Mouse (Mus musculus): ENCODE data around the gene Epb41. TPM values are rescaled to one million over a fixed set of nuclear protein-coding genes. Genes with fewer than 3 reads are reported as not detected.
A peak's percentile ranks its signal among the peaks of the same experiment; 100 is the strongest.

The Epb41 gene
- polyA plus RNA-seq, 1 experiment from 2014 or later = 48.1 TPM

DNA sequence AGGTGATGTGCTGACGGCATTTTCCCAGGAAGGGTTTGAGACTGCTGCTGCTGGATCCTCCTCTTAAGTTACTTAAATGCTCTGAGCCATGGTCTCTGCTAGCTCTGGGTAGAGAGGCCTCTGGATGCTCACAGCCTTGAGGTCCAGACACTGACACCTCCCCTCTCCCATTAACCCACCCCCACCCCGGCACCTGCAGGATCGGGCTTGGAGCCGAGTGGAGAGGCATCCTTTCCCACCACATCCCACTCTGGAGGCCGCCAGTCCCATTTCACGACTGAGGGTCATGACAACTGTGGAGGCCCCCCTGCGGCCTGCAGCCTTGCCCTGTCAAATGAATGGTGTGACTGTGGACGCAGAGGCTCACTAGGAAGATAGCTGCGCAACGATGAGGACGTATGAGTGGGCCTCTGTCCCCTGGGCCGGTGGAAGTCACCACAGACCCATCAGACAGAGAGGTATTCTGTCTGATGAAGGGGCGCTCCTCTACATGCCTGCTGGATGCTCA lies 159.2 kb downstream of the Epb41 start:
- Histone ChIP-seq H3K27me3 (replicated peaks) (peaks cover 67% of the 10 kb centered on the region), H3K9me3 (replicated peaks) (no peaks in the 10 kb centered on the region), H3K4me2 (peak overlapping the region; percentile 53), H3K9ac (replicated peaks) (0 out of 2 replicates have a peak overlapping the region, but pooled peaks have one; percentile 15), H3K36me3 (no peaks in the 10 kb centered on the region), H3K4me1 (peaks cover 58% of the 10 kb centered on the region), H3K4me3 (replicated peaks) (0 out of 2 replicates have a peak overlapping the region, but pooled peaks have one; percentile 26), H3K27ac (replicated peaks) (no peak overlapping the region)
- peak; percentile 9; the same call in 1 of the 2 replicates for ATAC-seq (ENCODE audit: low FRiP score)
- 19% methylated on average over 13 of the region's 13 CpGs for WGBS

DNA sequence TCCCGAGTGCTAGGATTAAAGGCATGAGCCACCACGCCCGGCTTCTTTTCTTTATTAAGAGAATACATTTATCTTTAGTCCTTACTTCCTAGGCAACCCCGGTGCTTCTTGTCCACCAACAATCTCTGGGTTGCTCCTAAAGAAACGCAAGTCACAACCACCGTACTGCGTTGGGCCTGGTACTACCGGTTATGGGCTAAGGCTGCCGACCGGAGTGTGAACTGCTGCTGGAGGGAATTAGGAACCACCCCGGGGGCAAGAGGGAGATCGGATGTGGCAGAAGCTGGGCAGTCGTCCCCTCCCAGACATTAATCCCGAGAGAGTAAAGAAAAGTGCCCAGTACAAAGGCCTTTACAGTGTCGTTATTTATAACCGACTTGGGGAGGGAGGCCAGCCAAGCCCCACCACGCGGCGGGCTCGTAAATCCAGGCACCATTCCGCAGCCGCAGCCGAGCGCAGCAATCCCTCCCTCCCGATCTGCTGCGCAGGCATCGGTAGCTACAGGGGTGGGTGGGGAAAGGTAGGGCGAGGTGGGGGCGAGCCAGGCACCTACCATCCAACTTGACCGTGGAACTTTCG lies 160.1 kb downstream of the Epb41 start:
- H3K9me3 ChIP-seq (replicated peaks) = no peaks in the 10 kb centered on the region
- H3K27me3 ChIP-seq (replicated peaks) = peaks cover 58% of the 10 kb centered on the region
- peak overlapping the region; percentile 15; the same call in 1 of the 2 replicates for H3K9ac ChIP-seq (replicated peaks)
- ATAC-seq (ENCODE audit: low FRiP score) = 0 out of 2 replicates have a peak, but pooled peaks have one; percentile 28
- no peaks in the 10 kb centered on the region for H3K36me3 ChIP-seq
- H3K4me3 ChIP-seq (replicated peaks) = peak overlapping the region; percentile 26
- peak overlapping the region; percentile 53 for H3K4me2 ChIP-seq
- H3K27ac ChIP-seq (replicated peaks) = no peak overlapping the region
- peaks cover 59% of the 10 kb centered on the region for H3K4me1 ChIP-seq
- WGBS = 2% methylated on average over 31 of the region's 31 CpGs

DNA sequence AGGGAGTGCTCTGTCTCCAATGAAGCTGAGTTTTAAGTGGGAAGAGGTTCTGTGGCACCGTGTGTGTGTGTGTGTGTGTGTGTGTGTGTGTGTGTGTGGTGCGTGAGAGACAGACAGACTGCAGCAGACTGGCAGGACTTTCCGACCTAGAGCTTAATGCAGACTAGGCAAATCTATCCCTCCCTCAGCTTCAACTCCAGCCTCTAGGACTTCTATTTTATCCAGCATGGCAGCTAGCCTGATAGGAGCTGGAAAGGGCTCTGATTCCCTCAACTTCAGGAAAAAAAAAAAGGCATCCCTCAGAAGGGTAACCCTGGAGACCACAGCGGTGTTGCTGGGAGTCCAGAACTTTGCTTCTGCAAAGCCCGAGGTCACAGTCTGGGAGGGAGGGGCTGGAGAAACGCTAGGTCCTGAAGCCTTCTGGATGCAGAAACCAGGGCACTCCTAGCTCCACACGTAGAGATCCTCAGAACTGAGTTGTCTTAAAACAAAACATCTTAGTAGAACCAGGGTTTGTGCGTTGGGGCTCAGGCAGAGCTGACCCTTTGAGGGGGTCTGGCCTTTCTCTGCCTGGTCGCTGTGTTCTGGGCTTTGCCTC lies 161.0 kb downstream of the Epb41 start:
- Histone ChIP-seq H3K36me3 (no peaks in the 10 kb centered on the region), H3K4me3 (replicated peaks) (no peak overlapping the region), H3K9me3 (replicated peaks) (no peaks in the 10 kb centered on the region), H3K9ac (replicated peaks) (no peak overlapping the region), H3K4me1 (peaks cover 50% of the 10 kb centered on the region), H3K27me3 (replicated peaks) (peaks cover 50% of the 10 kb centered on the region), H3K4me2 (no peak overlapping the region), H3K27ac (replicated peaks) (no peak overlapping the region)
- ATAC-seq (ENCODE audit: low FRiP score) = no peak
- WGBS = 12% methylated on average over 9 of the region's 9 CpGs

DNA sequence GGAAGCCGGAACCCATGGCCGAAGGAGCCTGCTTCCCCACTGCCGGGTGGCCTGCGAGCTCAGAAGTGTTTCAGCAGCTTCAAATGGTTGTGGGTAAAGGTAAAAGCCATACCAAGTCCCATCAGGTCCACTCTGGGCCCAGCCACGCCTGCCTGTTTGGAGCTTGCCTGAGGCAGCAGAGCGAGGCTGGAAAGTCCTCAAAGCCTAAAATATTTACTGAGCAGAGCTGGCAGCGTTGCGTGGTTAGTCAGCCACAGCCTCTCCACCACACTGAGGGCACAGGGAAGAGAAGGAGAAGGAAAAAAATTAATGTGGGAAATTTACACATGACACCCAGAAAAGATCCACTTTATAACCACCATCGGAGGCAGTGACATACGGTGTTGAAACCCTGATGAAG lies 161.6 kb downstream of the Epb41 start:
- no peak for ATAC-seq (ENCODE audit: low FRiP score)
- peaks cover 44% of the 10 kb centered on the region for H3K27me3 ChIP-seq (replicated peaks)
- no peaks in the 10 kb centered on the region for H3K36me3 ChIP-seq
- no peak overlapping the region for H3K4me2 ChIP-seq
- H3K27ac ChIP-seq (replicated peaks) = no peak overlapping the region
- peaks cover 45% of the 10 kb centered on the region for H3K4me1 ChIP-seq
- H3K4me3 ChIP-seq (replicated peaks) = no peak overlapping the region
- WGBS = 55% methylated on average over 10 of the region's 10 CpGs
- no peaks in the 10 kb centered on the region for H3K9me3 ChIP-seq (replicated peaks)
- H3K9ac ChIP-seq (replicated peaks) = no peak overlapping the region

GRCm38 (mm10) chr4:131911521-131911920 lies 163.6 kb downstream of the Epb41 start:
- no peak overlapping the region for H3K4me3 ChIP-seq (replicated peaks)
- H3K36me3 ChIP-seq = no peaks in the 10 kb centered on the region
- 59% methylated on average over 3 of the region's 5 CpGs for WGBS
- H3K9ac ChIP-seq (replicated peaks) = no peak overlapping the region
- ATAC-seq (ENCODE audit: low FRiP score) = no peak
- no peak overlapping the region for H3K27ac ChIP-seq (replicated peaks)
- H3K27me3 ChIP-seq (replicated peaks) = peaks cover 25% of the 10 kb centered on the region
- peaks cover 41% of the 10 kb centered on the region for H3K4me1 ChIP-seq
- H3K4me2 ChIP-seq = no peak overlapping the region
- no peaks in the 10 kb centered on the region for H3K9me3 ChIP-seq (replicated peaks)

- Histone ChIP-seq H3K27me3 (replicated peaks) (peaks cover 15% of the 10 kb centered on the region), H3K36me3 (no peaks in the 10 kb centered on the region), H3K4me1 (peaks cover 30% of the 10 kb centered on the region), H3K4me2 (peak overlapping the region; percentile 34), H3K9me3 (replicated peaks) (no peaks in the 10 kb centered on the region), H3K27ac (replicated peaks) (no peak overlapping the region), H3K4me3 (replicated peaks) (no peak overlapping the region), H3K9ac (replicated peaks) (no peak overlapping the region)
- no peak for ATAC-seq (ENCODE audit: low FRiP score)
- 13% methylated on average over 19 of the region's 21 CpGs for WGBS
Observed at GRCm38 (mm10) chr4:131910237-131910994, 164.7 kb downstream of the Epb41 start.

DNA sequence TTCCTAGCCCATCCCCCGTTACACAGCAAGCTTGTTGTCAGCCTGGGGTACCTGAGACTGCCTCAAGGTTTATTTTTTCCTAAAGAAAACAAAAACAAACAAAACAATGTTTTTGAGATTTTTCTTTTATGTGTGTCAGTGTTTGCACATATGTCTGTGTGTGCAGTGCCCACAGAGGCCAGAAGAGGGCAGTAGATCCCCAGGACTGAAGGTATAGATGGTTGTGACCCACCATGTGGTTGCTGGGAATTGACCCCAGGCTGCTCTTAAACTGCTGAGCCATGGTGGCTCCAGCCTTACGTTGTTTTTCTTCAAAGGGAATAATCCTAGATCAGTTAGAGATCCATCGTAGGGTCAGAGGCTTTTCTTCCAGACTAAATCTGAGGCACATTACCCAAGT lies 167.2 kb downstream of the Epb41 start:
- Histone ChIP-seq H3K9me3 (replicated peaks) (no peaks in the 10 kb centered on the region), H3K4me2 (no peak overlapping the region), H3K27ac (replicated peaks) (no peak overlapping the region), H3K4me3 (replicated peaks) (no peak overlapping the region), H3K36me3 (peaks cover 6% of the 10 kb centered on the region), H3K9ac (replicated peaks) (no peak overlapping the region), H3K4me1 (peaks cover 13% of the 10 kb centered on the region), H3K27me3 (replicated peaks) (peaks cover 6% of the 10 kb centered on the region)
- 92% methylated on average over 3 of the region's 3 CpGs for WGBS
- no peak for ATAC-seq (ENCODE audit: low FRiP score)

- Histone ChIP-seq H3K4me2 (no peak overlapping the region), H3K9me3 (replicated peaks) (no peaks in the 10 kb centered on the region), H3K36me3 (peaks cover 18% of the 10 kb centered on the region), H3K9ac (replicated peaks) (no peak overlapping the region), H3K27me3 (replicated peaks) (no peaks in the 10 kb centered on the region), H3K4me3 (replicated peaks) (no peak overlapping the region), H3K27ac (replicated peaks) (no peak overlapping the region), H3K4me1 (peaks cover 13% of the 10 kb centered on the region)
- WGBS = 70% methylated on average over 6 of the region's 6 CpGs
- ATAC-seq (ENCODE audit: low FRiP score) = no peak
Observed at GRCm38 (mm10) chr4:131906423-131906822, 168.7 kb downstream of the Epb41 start.

DNA sequence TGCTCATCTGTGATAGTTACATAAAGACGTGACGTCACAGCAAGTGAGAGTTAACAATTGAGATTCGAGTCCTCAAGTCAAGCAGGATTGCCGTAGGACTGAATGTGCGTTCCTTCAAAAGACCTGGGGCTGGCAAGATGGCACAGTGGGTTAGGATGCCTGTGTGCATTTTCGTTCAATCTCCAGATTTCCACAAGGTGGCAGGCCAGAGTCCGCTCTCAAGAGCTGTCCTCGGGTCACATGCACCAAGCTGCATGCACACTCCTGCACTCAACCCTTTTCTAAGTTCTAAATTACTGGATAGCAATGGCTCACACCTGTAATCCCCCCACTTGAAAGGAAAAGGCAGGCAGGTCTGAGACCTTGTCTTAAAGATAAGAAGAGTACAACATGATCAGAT lies 170.6 kb downstream of the Epb41 start:
- H3K4me1 ChIP-seq = no peaks in the 10 kb centered on the region
- H3K4me3 ChIP-seq (replicated peaks) = no peak overlapping the region
- no peak overlapping the region for H3K4me2 ChIP-seq
- 58% methylated on average over 8 of the region's 8 CpGs for WGBS
- H3K9ac ChIP-seq (replicated peaks) = no peak overlapping the region
- no peaks in the 10 kb centered on the region for H3K9me3 ChIP-seq (replicated peaks)
- no peaks in the 10 kb centered on the region for H3K27me3 ChIP-seq (replicated peaks)
- no peak overlapping the region for H3K27ac ChIP-seq (replicated peaks)
- no peak for ATAC-seq (ENCODE audit: low FRiP score)
- H3K36me3 ChIP-seq = peaks cover 37% of the 10 kb centered on the region

GRCm38 (mm10) chr4:131901090-131901489 lies 174.0 kb downstream of the Epb41 start:
- Histone ChIP-seq H3K9me3 (replicated peaks) (no peaks in the 10 kb centered on the region), H3K27ac (replicated peaks) (no peak overlapping the region), H3K27me3 (replicated peaks) (no peaks in the 10 kb centered on the region), H3K9ac (replicated peaks) (no peak overlapping the region), H3K4me1 (no peaks in the 10 kb centered on the region; the same call in 1 of the 2 replicates), H3K4me2 (no peak overlapping the region), H3K4me3 (replicated peaks) (no peak overlapping the region), H3K36me3 (peaks cover 60% of the 10 kb centered on the region)
- 92% methylated on average over 15 of the region's 15 CpGs for WGBS
- no peak for ATAC-seq (ENCODE audit: low FRiP score)

DNA sequence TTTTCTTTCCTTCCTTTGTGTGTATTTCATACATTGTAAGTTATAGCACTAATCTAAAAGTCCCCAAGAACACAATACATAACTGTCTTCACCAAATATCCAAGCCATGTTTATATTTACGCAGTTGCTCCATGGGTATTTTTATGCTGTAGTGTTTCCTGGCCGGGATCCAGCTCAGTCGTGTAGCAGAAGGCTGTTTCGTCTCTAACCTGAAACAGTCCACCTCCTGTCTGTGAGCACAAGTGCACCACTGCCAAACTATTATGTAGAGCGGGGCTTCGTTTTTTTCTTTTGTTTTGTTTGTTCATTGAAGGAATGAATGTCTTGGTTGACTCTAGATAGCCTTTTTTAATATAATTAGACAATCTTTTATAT lies 176.0 kb downstream of the Epb41 start:
- no peak for ATAC-seq (ENCODE audit: low FRiP score)
- Histone ChIP-seq H3K9me3 (replicated peaks) (no peaks in the 10 kb centered on the region), H3K4me1 (no peaks in the 10 kb centered on the region; the same call in 1 of the 2 replicates), H3K27me3 (replicated peaks) (no peaks in the 10 kb centered on the region), H3K36me3 (peaks cover 65% of the 10 kb centered on the region), H3K4me3 (replicated peaks) (no peak overlapping the region), H3K4me2 (no peak overlapping the region), H3K27ac (replicated peaks) (no peak overlapping the region), H3K9ac (replicated peaks) (no peak overlapping the region)
- WGBS = 78% methylated on average over 6 of the region's 6 CpGs
